ENCODE assay signal across 20 mouse cellular contexts in the genomic region with DNA sequence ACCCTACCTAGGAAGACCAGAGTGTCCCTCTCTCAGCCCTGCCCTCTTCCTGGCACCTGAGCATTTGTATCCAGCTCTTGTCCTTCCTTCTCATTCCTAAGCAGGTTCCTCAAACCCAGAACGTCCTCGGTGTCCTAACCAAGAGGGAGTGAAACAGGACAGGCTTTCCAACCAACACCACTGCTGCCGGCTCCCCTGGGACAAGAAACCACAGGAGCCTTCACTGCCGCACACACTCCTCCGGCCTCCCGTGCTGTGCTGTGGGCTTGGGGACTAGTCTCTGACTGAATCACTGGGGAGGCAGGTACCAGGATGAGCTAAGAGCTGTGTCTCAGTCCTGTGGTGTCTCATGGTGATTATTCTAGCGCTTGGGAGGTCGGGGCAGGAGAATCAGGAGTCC. TPM values are rescaled to one million over a fixed set of nuclear protein-coding genes. Genes with fewer than 3 reads are reported as not detected.
A peak's percentile ranks its signal among the peaks of the same experiment; 100 is the strongest.
DNase-seq lines count a peak whose midpoint lies in the region; ATAC-seq and TF ChIP-seq lines count a peak whose summit lies in the region.
"Had no signal": no experiment of that assay in that cellular context is flagged by ENCODE, and none has a peak within 500 bp of the region (broad histone marks: within the 10 kb centered on the region; RNA-seq: fewer than 3 reads in every experiment).

No protein-coding gene starts in this region.

- no peak for TF ChIP-seq POLR2A in myocyte (IDR thresholded peaks at IDR 0.05; ENCODE audit: insufficient read length, low read depth)

- no peaks in the 10 kb centered on the region for H3K9me3 ChIP-seq in midbrain, embryonic 11.5 days (ENCODE audit: control insufficient read depth, low read length)
- H3K9me3 ChIP-seq in midbrain, embryonic 13.5 days: no peaks in the 10 kb centered on the region
- H3K9me3 ChIP-seq: embryonic facial prominence, embryonic 15.5 days; forebrain, embryonic 10.5 days; forebrain, embryonic 15.5 days; G1E; heart, embryonic 13.5 days; hindbrain, embryonic 13.5 days had no signal

- H3K27ac ChIP-seq in midbrain, embryonic 11.5 days (ENCODE audit: low read depth, low read length): no peak overlapping the region
- H3K27ac ChIP-seq in midbrain, embryonic 13.5 days: no peak overlapping the region
- H3K27ac ChIP-seq: embryonic facial prominence, embryonic 15.5 days; forebrain, embryonic 10.5 days; forebrain, embryonic 15.5 days; heart, embryonic 13.5 days; hindbrain, embryonic 13.5 days; hindbrain, postnatal 0 days had no signal

- ATAC-seq in midbrain, embryonic 11.5 days (ENCODE audit: low FRiP score): no peak
- ATAC-seq in midbrain, embryonic 13.5 days: no peak
- ATAC-seq: forebrain, embryonic 15.5 days; hindbrain, postnatal 0 days had no signal

- 78% methylated on average over 8 of the region's 8 CpGs for WGBS in midbrain, embryonic 11.5 days
- WGBS in midbrain, embryonic 13.5 days: 83% methylated on average over 8 of the region's 8 CpGs

- intact Hi-C loops in gastrocnemius, postnatal 36 days (cut with DNase I): loop anchor here (10.0 kb wide), 1 partner anchor 285 kb away; no protein-coding TSS in a partner anchor

- H3ac ChIP-seq in myocyte (ENCODE audit: control insufficient read depth, insufficient read length): no peak overlapping the region

- no peaks in the 10 kb centered on the region for H3K4me1 ChIP-seq in midbrain, embryonic 11.5 days (ENCODE audit: control insufficient read depth, insufficient read depth, low read length)
- no peaks in the 10 kb centered on the region for H3K4me1 ChIP-seq in midbrain, embryonic 13.5 days (replicated peaks)
- H3K4me1 ChIP-seq: forebrain, embryonic 15.5 days had no signal

- H3K9ac ChIP-seq in midbrain, embryonic 11.5 days (ENCODE audit: low read length): no peak overlapping the region
- H3K9ac ChIP-seq in midbrain, embryonic 13.5 days (replicated peaks): no peak overlapping the region
- H3K9ac ChIP-seq: embryonic facial prominence, embryonic 15.5 days; forebrain, embryonic 15.5 days; heart, embryonic 13.5 days; hindbrain, embryonic 13.5 days had no signal

- no peak overlapping the region for H3K4me2 ChIP-seq in midbrain, embryonic 11.5 days
- H3K4me2 ChIP-seq in midbrain, embryonic 13.5 days (replicated peaks): no peak overlapping the region
- peak overlapping the region; percentile 3 for H3K4me2 ChIP-seq in myocyte (ENCODE audit: low read depth)
- H3K4me2 ChIP-seq: embryonic facial prominence, embryonic 15.5 days; forebrain, embryonic 15.5 days; heart, embryonic 13.5 days; hindbrain, embryonic 13.5 days had no signal

- peak; percentile 4 for DNase-seq in gastrocnemius, postnatal 25 days
- DNase-seq in gastrocnemius, postnatal 36 days: no peak
- DNase-seq in midbrain, embryonic 11.5 days (ENCODE audit: low spot score, missing footprints): peak; percentile 49
- DNase-seq in urinary bladder, postnatal 10 days (ENCODE audit: low spot score): peak; percentile 7
- DNase-seq in urinary bladder, postnatal 14 days (ENCODE audit: low spot score): no peak
- no peak for DNase-seq in ovary, adult 18-20 months (ENCODE audit: low spot score)
- DNase-seq: adrenal gland, adult 8-10 months; adrenal gland, postnatal 36 days; cerebellum, adult 2 months had no signal

- H3K36me3 ChIP-seq in midbrain, embryonic 11.5 days (ENCODE audit: control insufficient read depth, insufficient read depth, low read length): no peaks in the 10 kb centered on the region
- no peaks in the 10 kb centered on the region for H3K36me3 ChIP-seq in midbrain, embryonic 13.5 days
- H3K36me3 ChIP-seq in myocyte (ENCODE audit: control insufficient read depth, insufficient read depth): no peaks in the 10 kb centered on the region
- H3K36me3 ChIP-seq: embryonic facial prominence, embryonic 15.5 days; forebrain, embryonic 10.5 days; forebrain, embryonic 15.5 days; G1E; heart, embryonic 13.5 days; hindbrain, embryonic 13.5 days had no signal

- no peaks in the 10 kb centered on the region for H3K27me3 ChIP-seq in midbrain, embryonic 11.5 days (ENCODE audit: control insufficient read depth, insufficient read depth, low read length)
- no peaks in the 10 kb centered on the region for H3K27me3 ChIP-seq in midbrain, embryonic 13.5 days
- no peaks in the 10 kb centered on the region for H3K27me3 ChIP-seq in myocyte (ENCODE audit: control insufficient read depth, insufficient read depth, insufficient read length)
- H3K27me3 ChIP-seq: embryonic facial prominence, embryonic 15.5 days; forebrain, embryonic 15.5 days; hindbrain, embryonic 13.5 days had no signal

- H3K4me3 ChIP-seq in midbrain, embryonic 11.5 days (ENCODE audit: low read depth, low read length): no peak overlapping the region
- H3K4me3 ChIP-seq in midbrain, embryonic 13.5 days (replicated peaks): no peak overlapping the region
- H3K4me3 ChIP-seq in myocyte: no peak overlapping the region
- H3K4me3 ChIP-seq: embryonic facial prominence, embryonic 15.5 days; erythroblast, embryonic 14.5 days; forebrain, embryonic 10.5 days; forebrain, embryonic 15.5 days; heart, embryonic 13.5 days; hindbrain, embryonic 13.5 days had no signal

- H3K79me2 ChIP-seq in myocyte (ENCODE audit: control insufficient read depth, insufficient read depth): no peaks in the 10 kb centered on the region

TF ChIP-seq in myocyte, 11 proteins besides CTCF, POLR2A, EP300 and RAD21:
- TF ChIP-seq TCF3 (IDR thresholded peaks at IDR 0.05; ENCODE audit: insufficient read length, low read depth) (no peak), CEBPB (IDR thresholded peaks at IDR 0.05; ENCODE audit: insufficient read depth, poor library complexity, severe bottlenecking) (no peak), E2F4 (IDR thresholded peaks at IDR 0.05; ENCODE audit: insufficient read depth) (no peak), MAX (IDR thresholded peaks at IDR 0.05; ENCODE audit: low read depth) (no peak), REST (IDR thresholded peaks at IDR 0.05; ENCODE audit: insufficient read depth, insufficient read length) (no peak), MYOD1 (IDR thresholded peaks at IDR 0.05; ENCODE audit: control insufficient read depth in 1 of 3, insufficient read length in 2 of 3, low read depth in 2 of 3) (no peak), TCF12 (IDR thresholded peaks at IDR 0.05; ENCODE audit: insufficient read depth, poor library complexity, severe bottlenecking) (no peak), USF1 (IDR thresholded peaks at IDR 0.05; ENCODE audit: low read depth) (no peak)

RNA-seq across cellular contexts. Expression of gene Timp2, which starts 14.1 kb away (rescaled TPM):
- total RNA-seq in gastrocnemius, postnatal 25 days (2021): 10 to 100 TPM; 77.3 to 96.4 TPM
- total RNA-seq in gastrocnemius, postnatal 36 days (2021): 10 to 100 TPM; 73.9 to 92.0 TPM
- 40.1 and 42.8 TPM in 2 replicates for polyA plus RNA-seq in midbrain, embryonic 11.5 days (2014; fragmentation: Nextera tagmentation; extraction: Ambion mirVana)
- polyA plus RNA-seq in midbrain, embryonic 13.5 days (2015; fragmentation: Nextera tagmentation; extraction: Ambion mirVana): 37.2 and 42.2 TPM in 2 replicates
- 321 TPM for polyA plus RNA-seq in myocyte (2012; fragmentation: generic; extraction: Trizol)
- total RNA-seq: G1E had no signal
- polyA plus RNA-seq: G1E had no signal

RNA-seq across cellular contexts. Expression of gene Cep295nl, which starts 27.4 kb away (rescaled TPM):
- total RNA-seq in gastrocnemius, postnatal 25 days (2021): 1 to 10 TPM in 1 of 2 experiments, under 1 TPM in 1; 0.99 to 1.0 TPM
- 1 to 10 TPM; 1.2 to 1.3 TPM for total RNA-seq in gastrocnemius, postnatal 36 days (2021)
- polyA plus RNA-seq in midbrain, embryonic 11.5 days (2014; fragmentation: Nextera tagmentation; extraction: Ambion mirVana): 0.23 and 0.40 TPM in 2 replicates
- polyA plus RNA-seq in midbrain, embryonic 13.5 days (2015; fragmentation: Nextera tagmentation; extraction: Ambion mirVana): 0.17 and 0.22 TPM in 2 replicates
- polyA plus RNA-seq in myocyte (2012; fragmentation: generic; extraction: Trizol): 0.60 TPM
- polyA plus RNA-seq: erythroblast, embryonic 14.5 days; forebrain, embryonic 15.5 days; G1E had no signal

RNA-seq across cellular contexts. Expression of gene Lgals3bp, which starts 32.2 kb away (rescaled TPM):
- total RNA-seq in gastrocnemius, postnatal 25 days (2021): 10 to 100 TPM; 11.0 to 14.7 TPM
- total RNA-seq in gastrocnemius, postnatal 36 days (2021): 10 to 100 TPM; 13.0 to 19.2 TPM
- 1.7 and 1.8 TPM in 2 replicates for polyA plus RNA-seq in midbrain, embryonic 11.5 days (2014; fragmentation: Nextera tagmentation; extraction: Ambion mirVana)
- polyA plus RNA-seq in midbrain, embryonic 13.5 days (2015; fragmentation: Nextera tagmentation; extraction: Ambion mirVana): 1.7 and 2.3 TPM in 2 replicates
- polyA plus RNA-seq in myocyte (2012; fragmentation: generic; extraction: Trizol): 16.4 TPM

RNA-seq across cellular contexts. Expression of gene Cant1, which starts 49.2 kb away (rescaled TPM):
- total RNA-seq in gastrocnemius, postnatal 25 days (2021): 1 to 10 TPM; 9.3 to 9.9 TPM
- 1 to 10 TPM; 9.4 to 9.7 TPM for total RNA-seq in gastrocnemius, postnatal 36 days (2021)
- 19.4 and 21.7 TPM in 2 replicates for polyA plus RNA-seq in midbrain, embryonic 11.5 days (2014; fragmentation: Nextera tagmentation; extraction: Ambion mirVana)
- 23.5 and 26.0 TPM in 2 replicates for polyA plus RNA-seq in midbrain, embryonic 13.5 days (2015; fragmentation: Nextera tagmentation; extraction: Ambion mirVana)
- polyA plus RNA-seq in myocyte (2012; fragmentation: generic; extraction: Trizol): 33.7 TPM

RNA-seq across cellular contexts. Expression of gene C1qtnf1, which starts 58.3 kb away (rescaled TPM):
- total RNA-seq in gastrocnemius, postnatal 25 days (2021): 10 to 100 TPM in 1 of 2 experiments, 1 to 10 TPM in 1; 9.2 to 13.4 TPM
- 1 to 10 TPM; 9.3 to 9.7 TPM for total RNA-seq in gastrocnemius, postnatal 36 days (2021)
- polyA plus RNA-seq in midbrain, embryonic 11.5 days (2014; fragmentation: Nextera tagmentation; extraction: Ambion mirVana): 1.7 and 2.6 TPM in 2 replicates
- polyA plus RNA-seq in midbrain, embryonic 13.5 days (2015; fragmentation: Nextera tagmentation; extraction: Ambion mirVana): 2.5 and 2.8 TPM in 2 replicates
- 9.8 TPM for polyA plus RNA-seq in myocyte (2012; fragmentation: generic; extraction: Trizol)
- total RNA-seq: hematopoietic stem cell, adult 5-6 weeks had no signal
- polyA plus RNA-seq: erythroblast, embryonic 14.5 days; G1E had no signal

Comparison
In these comparisons a context has a peak if more than half of its experiments do, and no peak if none do; other contexts are left out.
1. DNase-seq: peak in gastrocnemius, postnatal 25 days (single experiment), midbrain, embryonic 11.5 days (single experiment) and urinary bladder, postnatal 10 days (single experiment); none in gastrocnemius, postnatal 36 days (0 of 2), urinary bladder, postnatal 14 days (single experiment) and ovary, adult 18-20 months (single experiment).